Mouse (Mus musculus) urinary bladder, adult 2 months (tissue): Measurements from ENCODE around the gene Ckap2. TPM values are rescaled to one million over a fixed set of nuclear protein-coding genes. Genes with fewer than 3 reads are reported as not detected.
"Not testable (repeated sequence)": the region's sequence is repeated elsewhere in the genome, so short reads cannot be mapped to it uniquely, and the experiment has no call there.

Experiments
- DNase-seq: peaks from one replicate; pipeline ENCODE4 v3.0.0; 2022; ENCODE audit warnings: low spot score
- polyA plus RNA-seq: library from polyadenylated mRNA; depleted of rRNA; stranded (reverse); fragments of >200 nt; gene quantifications from 2 replicates; pipeline ENCODE4 v1.2.3, GENCODE M21; 2012; rRNA removed

The Ckap2 gene
- polyA plus RNA-seq, 1 experiment, result 4.7 TPM

DNA sequence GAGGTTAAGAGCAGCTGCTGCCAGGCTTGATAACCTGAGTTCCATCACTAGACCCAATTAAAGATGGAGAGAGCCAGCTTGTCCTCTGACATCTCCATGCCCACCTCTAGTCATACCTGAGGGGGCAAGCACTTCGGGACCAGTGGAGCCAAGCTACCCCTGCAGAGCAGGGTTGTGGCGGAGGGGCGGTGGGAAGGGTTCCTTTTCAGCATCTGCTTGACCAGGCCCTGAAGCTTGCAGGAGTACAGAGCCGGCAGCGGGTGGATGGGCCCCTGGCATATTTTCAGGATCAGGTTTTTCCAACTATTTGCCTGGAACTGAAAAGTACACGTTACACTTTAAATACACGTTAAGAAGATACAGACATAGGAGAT is 37.3 kb downstream of the Ckap2 start:
- no peak for DNase-seq

DNA sequence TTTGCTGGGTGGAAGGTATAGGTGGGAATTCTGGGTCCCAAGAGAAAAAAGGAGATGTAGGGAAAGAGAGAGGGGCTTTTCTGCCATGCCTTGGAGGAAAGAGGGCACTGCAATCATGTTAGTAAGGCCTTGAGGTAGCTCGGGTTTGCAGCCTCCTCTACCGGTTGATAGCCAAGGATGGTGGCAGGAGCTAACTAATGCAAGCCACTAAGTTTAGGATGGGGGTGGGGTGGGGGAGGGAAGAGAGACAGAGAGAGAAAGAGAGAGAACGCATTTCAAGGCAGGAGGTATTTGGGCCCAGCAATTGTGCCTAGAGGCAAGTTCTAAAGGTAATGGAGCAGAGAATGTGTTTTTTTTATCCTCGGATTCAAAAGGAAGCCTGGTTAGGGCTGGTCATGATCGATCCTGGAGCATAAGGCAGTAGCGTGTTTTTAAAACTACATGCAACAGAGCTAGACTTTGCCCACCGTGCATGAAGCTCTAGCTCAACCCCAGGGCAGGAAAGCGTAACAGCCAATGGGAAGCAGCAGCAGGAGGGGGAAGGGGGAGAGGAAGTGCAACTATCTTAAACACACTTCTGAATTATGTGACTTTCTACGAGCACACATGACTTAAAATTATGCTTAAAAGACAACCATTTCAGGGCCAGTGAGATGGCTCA is 37.8 kb downstream of the Ckap2 start:
- no peak for DNase-seq

DNA sequence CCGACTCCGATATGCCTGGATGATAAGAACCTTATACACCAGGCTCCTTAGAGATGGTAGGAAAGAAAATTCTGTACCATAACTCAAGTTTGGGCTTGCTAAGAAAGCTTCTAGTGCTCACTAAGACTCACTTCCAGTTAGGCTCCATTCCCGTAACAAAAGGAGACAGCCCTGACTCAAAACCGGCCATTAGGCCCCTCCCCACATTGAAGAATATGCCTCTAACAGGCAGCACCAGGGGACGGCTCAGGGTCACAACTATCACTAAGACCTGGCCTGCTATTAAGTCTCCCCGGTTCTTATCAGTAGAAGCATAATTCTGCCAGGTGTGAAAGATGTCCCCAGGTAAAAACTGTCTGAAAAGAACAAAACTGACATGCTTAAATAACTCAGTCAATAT is 39.8 kb downstream of the Ckap2 start:
- DNase-seq, result no peak

DNA sequence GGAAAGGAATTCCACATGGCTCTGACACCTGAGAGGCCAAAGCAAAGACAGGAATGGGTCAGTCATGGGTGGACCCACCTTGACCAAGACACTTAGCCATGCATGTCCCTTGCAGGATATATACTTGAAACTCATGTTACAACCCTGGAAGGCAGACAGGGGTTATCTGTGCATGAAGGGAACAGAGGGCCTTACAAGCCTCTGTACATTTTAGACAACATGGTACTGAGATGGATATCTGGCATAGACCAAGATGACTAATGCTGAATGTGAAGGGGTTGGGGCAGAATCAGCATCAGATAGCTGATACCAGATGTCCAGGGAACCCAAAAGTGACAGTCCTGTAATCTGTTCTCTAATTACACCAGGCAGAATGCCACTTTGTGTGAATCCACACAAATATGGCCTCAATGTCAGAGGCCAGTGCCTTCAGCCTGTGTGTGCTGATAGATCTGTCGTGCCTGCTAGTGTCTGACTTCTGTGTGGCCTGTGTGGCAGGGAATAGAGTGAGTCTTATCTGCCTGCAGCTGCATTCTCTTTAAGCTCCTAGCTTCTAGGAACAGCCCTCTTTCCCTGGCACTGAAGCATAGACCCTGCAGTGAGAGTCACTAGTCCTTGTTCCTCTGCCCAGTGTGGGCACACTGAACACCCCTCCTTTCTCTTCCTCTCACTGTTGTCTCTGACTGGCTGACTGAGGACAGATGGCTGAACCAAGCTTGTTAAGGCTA is 41.7 kb downstream of the Ckap2 start:
- no peak for DNase-seq

DNA sequence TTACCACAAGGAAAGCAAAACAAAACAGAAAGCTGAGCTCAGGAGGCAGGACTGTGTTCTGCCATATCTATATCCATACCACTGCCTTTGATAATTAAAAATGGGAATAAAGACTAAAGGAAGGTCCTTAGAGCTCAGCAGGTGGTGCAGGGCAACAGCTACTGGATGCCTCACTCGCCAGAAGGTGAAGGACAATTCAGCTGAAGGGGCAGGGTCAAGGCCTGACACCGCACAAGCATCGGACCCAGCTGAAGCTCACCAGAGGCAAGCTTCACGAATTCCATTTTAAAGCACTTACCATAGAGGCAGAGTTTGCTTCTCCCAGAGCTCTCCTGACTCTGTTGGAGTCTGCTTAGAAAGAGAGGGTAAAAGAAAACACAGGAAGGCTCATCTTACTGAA is 43.0 kb downstream of the Ckap2 start:
- DNase-seq, result no peak

DNA sequence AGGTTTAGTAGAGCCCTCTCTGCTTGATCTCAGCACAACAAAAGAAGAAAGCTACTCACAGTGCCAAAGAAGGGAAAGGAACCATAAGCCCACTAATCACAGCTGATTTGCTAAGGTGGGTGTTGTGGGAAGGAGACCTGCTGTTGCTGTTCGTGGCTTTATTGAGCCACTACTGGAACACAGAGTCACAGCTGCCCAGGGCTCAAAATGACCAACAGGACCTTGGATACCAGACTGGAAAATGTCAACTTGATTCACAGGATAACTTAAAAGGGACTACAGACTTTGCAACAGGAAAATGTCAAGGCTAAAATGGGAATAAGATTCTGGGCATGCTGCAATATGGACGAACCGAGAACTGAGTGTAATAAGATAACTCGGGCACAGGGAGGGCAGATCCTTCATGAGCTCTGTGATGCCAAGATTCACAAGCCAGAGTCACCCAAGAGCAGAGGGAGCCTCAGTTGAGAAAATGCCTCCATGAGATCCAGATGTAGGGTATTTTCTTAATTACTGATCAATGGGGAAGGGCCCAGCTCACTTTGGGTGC is 43.7 kb downstream of the Ckap2 start:
- DNase-seq, result no peak

DNA sequence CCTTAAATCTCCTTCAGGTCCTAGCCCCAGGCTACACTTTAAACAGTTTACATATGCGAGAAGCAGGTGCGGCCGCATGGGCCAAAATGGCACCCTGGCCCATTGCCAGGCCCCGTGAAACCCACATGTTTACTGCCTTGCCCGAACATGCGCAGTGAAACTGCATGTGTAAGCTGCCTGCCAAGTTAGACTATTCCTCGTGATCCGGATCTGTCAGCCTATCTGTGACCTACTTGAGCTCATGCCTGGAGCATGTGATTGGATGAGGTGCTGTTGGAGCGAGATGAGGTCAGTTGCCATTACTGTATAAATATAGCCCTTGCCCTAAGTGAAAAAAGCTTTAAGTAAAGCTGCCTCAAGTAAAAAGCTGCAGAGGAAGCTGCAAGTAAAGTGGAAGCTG is 49.2 kb downstream of the Ckap2 start:
- not testable (repeated sequence) for DNase-seq

DNA sequence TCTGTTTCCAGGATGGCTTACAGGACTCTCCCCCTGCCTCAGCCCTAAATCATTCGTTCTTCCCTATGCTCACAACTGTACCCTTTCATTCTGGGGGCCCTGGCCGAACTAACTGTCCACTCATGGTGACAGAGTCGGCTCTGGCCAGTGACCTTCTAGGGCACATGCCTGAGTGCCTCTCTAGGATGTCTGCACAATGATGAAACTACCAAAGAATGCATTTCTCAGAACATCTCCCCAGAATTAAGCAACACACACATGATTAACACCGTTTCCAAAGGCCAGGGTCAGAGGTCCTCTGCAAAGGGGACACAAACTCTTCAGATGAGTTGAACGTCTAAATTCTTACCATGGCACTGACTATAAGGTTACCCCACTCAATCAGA is 50.9 kb downstream of the Ckap2 start:
- DNase-seq, result no peak

DNA sequence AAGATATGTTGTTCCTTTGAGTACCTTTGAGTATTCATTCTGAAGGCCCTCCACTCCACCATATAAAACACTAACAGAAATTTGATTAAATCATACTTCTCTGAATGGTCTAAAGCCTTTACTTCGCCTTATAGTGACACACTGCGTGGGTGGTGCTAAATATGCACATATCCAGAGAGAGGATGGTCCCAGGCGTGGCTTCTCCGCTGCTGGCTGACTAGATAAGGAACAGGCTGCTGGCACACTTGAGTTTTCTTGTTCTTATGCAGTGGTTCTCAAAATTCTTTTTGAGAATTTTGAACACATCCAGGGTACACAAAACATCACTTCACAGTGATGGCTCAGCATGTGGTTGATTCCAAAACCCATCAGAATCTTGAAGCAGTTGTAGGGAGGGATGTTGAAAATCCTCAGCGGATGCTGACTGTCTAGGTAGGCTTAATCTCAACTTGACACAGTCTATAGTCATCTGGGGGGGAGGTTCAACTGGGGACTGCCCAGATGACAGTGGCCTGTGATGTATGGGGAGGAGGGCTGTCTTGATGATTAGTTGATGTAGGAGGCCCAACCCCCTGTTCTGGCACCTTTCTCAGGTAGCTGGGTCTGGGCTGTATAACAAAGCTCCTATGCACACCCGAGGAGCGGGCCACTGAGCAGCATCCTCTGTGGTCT is 51.4 kb downstream of the Ckap2 start:
- DNase-seq, result no peak

DNA sequence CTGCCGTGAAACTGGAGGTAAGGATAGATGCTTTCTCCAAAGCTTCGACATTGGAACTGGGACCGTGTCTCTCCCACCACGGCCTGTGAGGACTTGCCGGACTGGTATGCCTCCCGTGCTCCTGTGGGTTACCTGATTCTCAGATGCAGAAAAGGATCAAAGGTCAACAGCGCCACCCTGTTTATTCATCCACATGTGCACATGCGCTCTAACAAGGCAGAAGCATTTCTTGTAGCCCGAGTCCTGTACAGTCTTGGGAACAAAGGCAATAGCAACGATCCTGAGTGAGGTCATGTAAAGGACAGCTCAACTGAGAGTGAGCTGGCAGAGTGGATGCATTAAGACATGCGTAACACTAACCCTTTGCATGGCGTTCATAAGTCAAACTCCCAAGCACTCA is 53.6 kb downstream of the Ckap2 start:
- no peak for DNase-seq

DNA sequence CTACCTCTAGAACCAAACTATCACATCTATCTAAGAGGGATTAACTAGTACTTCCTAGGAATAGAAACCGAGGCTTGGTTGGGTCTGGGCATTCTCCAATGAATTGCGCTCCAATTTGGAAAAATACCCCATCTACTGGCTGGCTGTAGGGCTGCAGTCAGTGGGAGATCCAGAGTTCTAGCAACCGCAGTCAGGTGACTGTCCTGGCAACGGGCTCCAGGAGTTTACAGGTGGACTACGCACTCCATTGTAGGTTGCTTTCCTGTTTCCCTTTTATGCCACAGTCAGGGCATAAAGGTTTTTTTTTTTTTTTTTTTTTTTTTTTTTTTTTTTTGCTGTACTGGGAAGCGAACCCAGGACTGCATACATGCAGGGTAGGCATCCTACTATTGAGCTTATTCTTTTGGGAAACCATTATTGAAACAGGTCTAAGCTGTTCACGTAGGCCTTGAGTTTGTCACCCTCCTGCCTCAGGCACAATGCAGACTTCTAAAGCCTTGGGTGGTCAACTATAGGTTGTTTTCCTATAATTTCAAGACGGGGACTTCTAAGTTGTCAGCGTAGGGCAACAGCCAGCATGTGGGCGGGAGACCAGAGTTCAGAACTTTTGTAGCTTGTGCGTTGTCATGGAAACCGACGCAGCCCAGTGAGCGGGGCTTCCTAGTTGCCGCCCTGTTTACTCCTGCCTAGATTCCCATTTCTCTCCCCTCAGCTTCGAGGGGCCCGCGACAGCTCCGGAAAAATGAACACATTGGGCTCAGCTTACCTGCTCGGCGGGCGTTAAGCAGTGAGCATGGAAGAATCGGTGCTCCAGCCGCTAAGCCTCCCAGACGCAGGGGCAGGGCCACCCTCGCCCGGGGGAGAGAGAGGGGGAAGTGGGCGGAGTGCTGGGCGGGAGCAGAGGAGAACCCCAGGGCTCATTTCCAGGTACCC is 61.1 kb downstream of the Ckap2 start, which contains the start of gene Nek5:
Gene Nek5, minus strand, starts transcription at position 834 of the 933 bp plus-strand sequence.
- DNase-seq, result peak; percentile 26

Other genes starting within 250 kb of the Ckap2 start
- gene Defb35, start 247.5 kb downstream of the Ckap2 start, polyA plus RNA-seq, result not detected in 2 replicates
- gene Defb13, start 239.1 kb downstream of the Ckap2 start, polyA plus RNA-seq, result not detected in 2 replicates
- not detected in 2 replicates for gene Fam90a1a, start 227.1 kb downstream of the Ckap2 start, polyA plus RNA-seq
- gene Ccdc70, start 216.0 kb downstream of the Ckap2 start, polyA plus RNA-seq, result not detected in 2 replicates
- 0.88 and 0.93 TPM in 2 replicates for gene Atp7b, start 125.5 kb downstream of the Ckap2 start, polyA plus RNA-seq
- 10.6 and 11.6 TPM in 2 replicates for gene Alg11, start 125.1 kb downstream of the Ckap2 start, polyA plus RNA-seq
- 3.6 and 4.7 TPM in 2 replicates for gene Nek5, start 60.8 kb downstream of the Ckap2 start, polyA plus RNA-seq
- 10.1 and 10.2 TPM in 2 replicates for gene Nek3, start 19.4 kb downstream of the Ckap2 start, polyA plus RNA-seq
- 29.0 and 30.2 TPM in 2 replicates for gene Vps36, start 7.0 kb upstream of the Ckap2 start, polyA plus RNA-seq
- 12.1 and 12.3 TPM in 2 replicates for gene Thsd1, start 41.5 kb upstream of the Ckap2 start, polyA plus RNA-seq
- gene Tpte, start 97.6 kb upstream of the Ckap2 start, polyA plus RNA-seq, result not detected in 2 replicates
- 6.8 and 7.5 TPM in 2 replicates for gene Slc25a15, start 212.8 kb upstream of the Ckap2 start, polyA plus RNA-seq
- 19.9 and 22.7 TPM in 2 replicates for gene Mrps31, start 225.5 kb upstream of the Ckap2 start, polyA plus RNA-seq